Mouse (Mus musculus): ENCODE measurements around the gene Fbxl2. TPM values are rescaled to one million over a fixed set of nuclear protein-coding genes. Genes with fewer than 3 reads are reported as not detected.

Gene Fbxl2
- polyA plus RNA-seq, 1 experiment = 21.8 TPM

GRCm38 (mm10) chr9:113981099-113981880 lies 64.7 kb downstream of the Fbxl2 start:
- Histone ChIP-seq H3K4me2 (ENCODE audit: low read depth) (no peak overlapping the region), H3K36me3 (ENCODE audit: control insufficient read depth, insufficient read depth) (peaks cover 47% of the 10 kb centered on the region), H3K4me3 (no peak overlapping the region), H3K79me2 (ENCODE audit: control insufficient read depth, insufficient read depth) (no peaks in the 10 kb centered on the region), H3ac (ENCODE audit: control insufficient read depth, insufficient read length) (no peak overlapping the region), H3K27me3 (ENCODE audit: control insufficient read depth, insufficient read depth, insufficient read length) (no peaks in the 10 kb centered on the region)
- TF ChIP-seq E2F4 (IDR thresholded peaks at IDR 0.05; ENCODE audit: insufficient read depth) (no peak), POLR2AphosphoS2 (IDR thresholded peaks at IDR 0.05; ENCODE audit: insufficient read length, low read depth) (peak; percentile 53)

- no peak for TF ChIP-seq CEBPB (IDR thresholded peaks at IDR 0.05; ENCODE audit: insufficient read depth, poor library complexity, severe bottlenecking)
- TF ChIP-seq USF1 (IDR thresholded peaks at IDR 0.05; ENCODE audit: low read depth) = no peak
- no peak for TF ChIP-seq REST (IDR thresholded peaks at IDR 0.05; ENCODE audit: insufficient read depth, insufficient read length)
- no peak for TF ChIP-seq MAX (IDR thresholded peaks at IDR 0.05; ENCODE audit: low read depth)
- no peak for TF ChIP-seq POLR2A (IDR thresholded peaks at IDR 0.05; ENCODE audit: insufficient read length, low read depth)
- no peak for TF ChIP-seq TCF12 (IDR thresholded peaks at IDR 0.05; ENCODE audit: insufficient read depth, poor library complexity, severe bottlenecking)
- TF ChIP-seq POLR2AphosphoS2 (IDR thresholded peaks at IDR 0.05; ENCODE audit: insufficient read length, low read depth) = peak; percentile 39
- no peaks in the 10 kb centered on the region for H3K27me3 ChIP-seq (ENCODE audit: control insufficient read depth, insufficient read depth, insufficient read length)
- peaks cover 55% of the 10 kb centered on the region for H3K36me3 ChIP-seq (ENCODE audit: control insufficient read depth, insufficient read depth)
- no peak overlapping the region for H3ac ChIP-seq (ENCODE audit: control insufficient read depth, insufficient read length)
- H3K79me2 ChIP-seq (ENCODE audit: control insufficient read depth, insufficient read depth) = no peaks in the 10 kb centered on the region
- H3K4me3 ChIP-seq = no peak overlapping the region
- no peak overlapping the region for H3K4me2 ChIP-seq (ENCODE audit: low read depth)
Observed at GRCm38 (mm10) chr9:113979356-113979755, 66.6 kb downstream of the Fbxl2 start.

GRCm38 (mm10) chr9:113978656-113979055 lies 67.3 kb downstream of the Fbxl2 start:
- TF ChIP-seq POLR2A (IDR thresholded peaks at IDR 0.05; ENCODE audit: insufficient read length, low read depth) = no peak
- TF ChIP-seq POLR2AphosphoS2 (IDR thresholded peaks at IDR 0.05; ENCODE audit: insufficient read length, low read depth) = peak; percentile 80
- H3K79me2 ChIP-seq (ENCODE audit: control insufficient read depth, insufficient read depth) = no peaks in the 10 kb centered on the region
- no peaks in the 10 kb centered on the region for H3K27me3 ChIP-seq (ENCODE audit: control insufficient read depth, insufficient read depth, insufficient read length)
- H3K36me3 ChIP-seq (ENCODE audit: control insufficient read depth, insufficient read depth) = peaks cover 50% of the 10 kb centered on the region
- no peak overlapping the region for H3ac ChIP-seq (ENCODE audit: control insufficient read depth, insufficient read length)
- H3K4me3 ChIP-seq = no peak overlapping the region
- H3K4me2 ChIP-seq (ENCODE audit: low read depth) = no peak overlapping the region

- TF ChIP-seq CEBPB (IDR thresholded peaks at IDR 0.05; ENCODE audit: insufficient read depth, poor library complexity, severe bottlenecking) (no peak), MYOD1 (IDR thresholded peaks at IDR 0.05; ENCODE audit: control insufficient read depth in 1 of 3, insufficient read length in 2 of 3, low read depth in 2 of 3) (no peak), POLR2AphosphoS2 (IDR thresholded peaks at IDR 0.05; ENCODE audit: insufficient read length, low read depth) (peak; percentile 34)
- Histone ChIP-seq H3K4me3 (no peak overlapping the region), H3ac (ENCODE audit: control insufficient read depth, insufficient read length) (no peak overlapping the region), H3K79me2 (ENCODE audit: control insufficient read depth, insufficient read depth) (no peaks in the 10 kb centered on the region), H3K27me3 (ENCODE audit: control insufficient read depth, insufficient read depth, insufficient read length) (no peaks in the 10 kb centered on the region), H3K36me3 (ENCODE audit: control insufficient read depth, insufficient read depth) (peaks cover 52% of the 10 kb centered on the region), H3K4me2 (ENCODE audit: low read depth) (no peak overlapping the region)
Observed at GRCm38 (mm10) chr9:113977225-113977840, 68.7 kb downstream of the Fbxl2 start.

- TF ChIP-seq USF1 (IDR thresholded peaks at IDR 0.05; ENCODE audit: low read depth) (no peak), POLR2AphosphoS2 (IDR thresholded peaks at IDR 0.05; ENCODE audit: insufficient read length, low read depth) (peak; percentile 69)
- Histone ChIP-seq H3K4me2 (ENCODE audit: low read depth) (no peak overlapping the region), H3ac (ENCODE audit: control insufficient read depth, insufficient read length) (no peak overlapping the region)
Observed at GRCm38 (mm10) chr9:113976264-113976663, 69.7 kb downstream of the Fbxl2 start.

GRCm38 (mm10) chr9:113975442-113975841 lies 70.5 kb downstream of the Fbxl2 start:
- H3K4me2 ChIP-seq (ENCODE audit: low read depth) = no peak overlapping the region
- H3K4me3 ChIP-seq = no peak overlapping the region
- H3K36me3 ChIP-seq (ENCODE audit: control insufficient read depth, insufficient read depth) = peaks cover 42% of the 10 kb centered on the region
- TF ChIP-seq MYOG (IDR thresholded peaks at IDR 0.05; ENCODE audit: control insufficient read depth in 1 of 3, insufficient read depth in 1 of 3, insufficient read length in 2 of 3, low read depth in 2 of 3) (no peak), POLR2AphosphoS2 (IDR thresholded peaks at IDR 0.05; ENCODE audit: insufficient read length, low read depth) (peak; percentile 61)
- no peak overlapping the region for H3ac ChIP-seq (ENCODE audit: control insufficient read depth, insufficient read length)
- no peaks in the 10 kb centered on the region for H3K27me3 ChIP-seq (ENCODE audit: control insufficient read depth, insufficient read depth, insufficient read length)
- H3K79me2 ChIP-seq (ENCODE audit: control insufficient read depth, insufficient read depth) = no peaks in the 10 kb centered on the region

More at GRCm38 (mm10) chr9:113976264-113976663, 69.7 kb downstream of the Fbxl2 start:
- H3K36me3 ChIP-seq (ENCODE audit: control insufficient read depth, insufficient read depth) = peaks cover 45% of the 10 kb centered on the region
- no peaks in the 10 kb centered on the region for H3K27me3 ChIP-seq (ENCODE audit: control insufficient read depth, insufficient read depth, insufficient read length)
- no peaks in the 10 kb centered on the region for H3K79me2 ChIP-seq (ENCODE audit: control insufficient read depth, insufficient read depth)
- H3K4me3 ChIP-seq = no peak overlapping the region

Measured in myocyte (in vitro differentiated cells).